Mouse (Mus musculus) CH12.LX (cell line): ENCODE data around the gene Pdcd4.

Experiments used
- CHD2 ChIP-seq: IDR thresholded peaks from 2 replicates; pipeline ENCODE4 v1.6.1; 2011; ENCODE audit warnings: low read length, improper control_type of control experiment
- CTCF ChIP-seq, 2 experiments: IDR thresholded peaks in 1 of 2; conservative IDR thresholded peaks in 1 of 2; 2 replicates each; pipeline ENCODE4 v1.5.1; 2011 to 2012; ENCODE audit warnings: low read depth in 2 of 2, low read length in 2 of 2, improper control_type of control experiment in 1 of 2, inconsistent platforms in 1 of 2, mild to moderate bottlenecking in 1 of 2, moderate library complexity in 1 of 2
- ELF1 ChIP-seq: IDR thresholded peaks from 2 replicates; pipeline ENCODE4 v1.6.1; 2014; ENCODE audit warnings: low read depth, mild to moderate bottlenecking, inconsistent platforms, low read length, improper control_type of control experiment
- EP300 ChIP-seq: IDR thresholded peaks from 2 replicates; pipeline ENCODE4 v1.6.1; 2011; ENCODE audit warnings: low read length, improper control_type of control experiment
- ETS1 ChIP-seq: conservative IDR thresholded peaks from 2 replicates; pipeline ENCODE4 v1.6.1; 2012; ENCODE audit warnings: low read depth, mild to moderate bottlenecking, inconsistent platforms, low read length, improper control_type of control experiment, moderate library complexity
- MYC ChIP-seq: IDR thresholded peaks from 2 replicates; pipeline ENCODE4 v1.6.1; 2011; ENCODE audit warnings: low read depth, mild to moderate bottlenecking, improper control_type of control experiment, low read length
- POLR2A ChIP-seq: IDR thresholded peaks from 2 replicates; pipeline ENCODE4 v1.6.1; 2011; ENCODE audit warnings: low read depth, mild to moderate bottlenecking, improper control_type of control experiment, low read length
- ZC3H11A ChIP-seq: IDR thresholded peaks from 2 replicates; pipeline ENCODE4 v1.6.1; 2012; ENCODE audit warnings: low read depth, mild to moderate bottlenecking, inconsistent platforms, low read length, improper control_type of control experiment
- ZMIZ1 ChIP-seq: IDR thresholded peaks from 2 replicates; pipeline ENCODE4 v1.6.1; 2012; ENCODE audit warnings: low read depth, mild to moderate bottlenecking, inconsistent platforms, low read length, improper control_type of control experiment

- no peak for TF ChIP-seq CTCF (conservative IDR thresholded peaks at IDR 0.05 in 1 of 2, IDR thresholded peaks at IDR 0.05 in 1 of 2; ENCODE audit: low read depth in 2 of 2, low read length in 2 of 2)
- no peak for TF ChIP-seq ELF1
- TF ChIP-seq MYC = no peak
- TF ChIP-seq CHD2 = no peak
- TF ChIP-seq POLR2A = no peak
- no peak for TF ChIP-seq EP300
- TF ChIP-seq ETS1 = no peak; the same call in 1 of the 2 replicates
- TF ChIP-seq ZMIZ1 = no peak
- no peak for TF ChIP-seq ZC3H11A
These were observed 868 bp downstream of the Pdcd4 start for GRCm38 (mm10) chr19:53892838-53893359.
